Mouse (Mus musculus) lung, adult 2 months (tissue): ENCODE data around the gene Slc29a3.

Experiments
- CTCF ChIP-seq: fragments of 200-500 bp; IDR thresholded peaks from 2 replicates; pipeline ENCODE4 v1.5.1; 2011; ENCODE audit warnings: mild to moderate bottlenecking, low read length, control low read depth; ENCODE audit not compliant: insufficient read depth
- POLR2A ChIP-seq: fragments of 200-500 bp; IDR thresholded peaks from 2 replicates; pipeline ENCODE4 v1.6.1; 2011; ENCODE audit warnings: low read depth, mild to moderate bottlenecking, control low read depth, low read length, borderline replicate concordance; ENCODE audit errors: extremely low read depth

- TF ChIP-seq CTCF (no peak), POLR2A (no peak)
Observed at GRCm38 (mm10) chr10:60685764-60686640, 66.6 kb downstream of the Slc29a3 start.
